Mouse (Mus musculus): ENCODE data around the gene Sertad1.

DNA sequence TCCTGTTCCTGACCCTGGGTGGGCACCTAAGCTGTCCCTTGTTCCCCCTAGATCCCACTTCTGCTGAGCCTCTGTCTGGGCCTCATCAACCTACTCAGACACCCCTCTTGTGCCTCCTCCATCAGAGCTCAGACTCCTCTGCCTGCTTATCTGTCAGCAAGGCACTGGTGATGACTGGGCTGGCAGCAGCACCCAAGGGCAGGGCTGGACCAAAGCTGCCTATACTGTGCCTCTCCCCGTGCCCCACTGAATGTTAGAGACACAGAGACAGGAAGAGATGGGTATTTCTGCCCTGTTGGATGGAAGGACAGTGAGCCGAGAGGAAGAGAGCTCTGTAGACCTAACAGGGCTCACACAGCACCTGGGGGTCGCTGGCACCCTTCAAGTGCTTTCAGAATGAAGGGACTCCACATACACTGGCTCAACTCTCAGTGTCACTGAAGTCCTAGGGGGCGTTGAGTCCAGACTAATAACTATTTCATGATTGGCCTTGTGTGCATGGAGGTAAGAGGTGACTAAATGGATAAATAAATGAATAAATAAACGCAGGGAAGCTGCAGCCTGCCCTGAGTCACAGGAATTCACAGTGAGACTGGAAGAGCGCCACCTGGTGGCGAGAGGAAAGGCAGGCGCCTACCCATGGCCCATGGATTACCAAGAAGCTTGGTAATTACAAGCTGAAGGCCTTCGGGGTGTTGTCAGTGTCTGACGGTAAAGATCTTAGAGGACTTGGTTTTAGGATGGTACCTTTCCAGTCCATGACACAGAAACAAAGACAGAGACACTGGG, 39.5 kb downstream of the Sertad1 start:
- peak; percentile 99 for TF ChIP-seq CTCF (IDR thresholded peaks at IDR 0.05; ENCODE audit: low read depth)
- TF ChIP-seq EP300 (IDR thresholded peaks at IDR 0.05; ENCODE audit: low read depth) = no peak

Data from liver, postnatal 0 days (tissue).